Mouse (Mus musculus): Measurements from ENCODE around the gene Jsrp1. TPM values are rescaled to one million over a fixed set of nuclear protein-coding genes. Genes with fewer than 3 reads are reported as not detected.

Jsrp1 gene
- polyA plus RNA-seq, 1 experiment from 2014 or later, result 2.2 TPM

DNA sequence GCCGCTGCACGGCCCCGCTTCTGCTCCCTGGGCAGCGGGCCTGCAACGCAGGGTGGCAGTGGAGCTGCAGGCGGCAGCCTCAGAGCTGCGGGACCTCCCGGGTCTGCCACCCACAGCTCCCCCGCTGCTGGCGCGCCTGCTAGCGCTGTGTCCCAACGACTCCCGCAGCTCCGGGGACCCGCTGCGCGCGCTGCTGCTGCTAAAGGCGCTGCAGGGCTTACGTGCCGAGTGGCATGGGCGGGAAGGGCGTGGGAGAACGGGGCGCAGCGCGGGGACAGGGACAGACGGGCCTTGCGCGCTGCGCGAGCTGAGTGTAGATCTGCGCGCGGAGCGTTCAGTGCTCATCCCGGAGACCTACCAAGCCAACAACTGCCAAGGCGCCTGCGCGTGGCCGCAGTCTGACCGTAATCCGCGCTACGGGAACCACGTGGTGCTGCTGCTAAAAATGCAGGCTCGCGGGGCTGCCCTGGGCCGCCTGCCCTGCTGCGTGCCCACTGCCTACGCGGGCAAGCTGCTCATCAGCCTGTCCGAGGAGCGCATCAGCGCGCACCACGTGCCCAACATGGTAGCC, 6.2 kb downstream of the Jsrp1 start:
- H3K36me3 ChIP-seq, result peaks cover 34% of the 10 kb centered on the region
- H3K4me3 ChIP-seq, result peak overlapping the region; percentile 51
- H3K27me3 ChIP-seq, result peaks cover 46% of the 10 kb centered on the region
- peak overlapping the region; percentile 94 for H3K4me2 ChIP-seq
- H3K9me3 ChIP-seq, result no peaks in the 10 kb centered on the region
- peak overlapping the region; percentile 79 for H3K9ac ChIP-seq
- ATAC-seq (ENCODE audit: insufficient number of reproducible peaks, insufficient read depth, low FRiP score, low TSS enrichment, low read depth), result peak; percentile 21
- under 1% methylated on average over 58 of the region's 58 CpGs for WGBS
- peaks cover 42% of the 10 kb centered on the region for H3K4me1 ChIP-seq
- peak overlapping the region; percentile 88 for H3K27ac ChIP-seq

DNA sequence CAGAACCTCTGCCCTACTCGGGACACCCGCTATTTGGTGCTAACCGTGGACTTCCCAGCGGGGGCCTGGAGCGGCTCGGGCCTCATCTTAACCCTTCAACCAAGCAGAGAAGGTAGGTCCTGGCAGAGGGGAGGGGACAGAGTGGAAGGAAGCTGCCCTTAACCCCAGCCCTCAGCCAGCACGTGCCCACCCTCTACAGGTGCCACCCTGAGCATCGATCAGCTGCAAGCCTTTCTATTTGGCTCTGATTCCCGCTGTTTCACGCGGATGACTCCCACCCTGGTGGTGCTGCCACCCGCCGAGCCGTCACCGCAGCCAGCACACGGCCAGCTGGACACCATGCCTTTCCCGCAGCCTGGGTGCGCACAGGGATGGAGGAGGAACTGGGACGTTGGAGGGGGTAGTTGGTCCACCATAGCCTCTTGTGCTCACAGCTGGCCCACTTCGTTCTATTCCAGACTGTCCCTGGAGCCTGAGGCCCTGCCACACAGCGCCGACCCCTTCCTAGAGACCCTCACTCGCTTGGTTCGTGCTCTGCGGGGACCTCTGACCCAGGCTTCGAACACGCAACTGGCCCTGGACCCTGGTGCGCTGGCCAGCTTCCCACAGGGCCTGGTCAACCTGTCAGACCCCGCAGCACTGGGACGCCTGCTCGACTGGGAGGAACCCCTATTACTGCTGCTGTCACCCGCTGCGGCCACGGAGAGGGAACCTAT, 6.8 kb downstream of the Jsrp1 start:
- ATAC-seq (ENCODE audit: insufficient number of reproducible peaks, insufficient read depth, low FRiP score, low TSS enrichment, low read depth), result no peak
- Histone ChIP-seq H3K36me3 (peaks cover 40% of the 10 kb centered on the region), H3K4me3 (peak overlapping the region; percentile 51), H3K27me3 (peaks cover 46% of the 10 kb centered on the region), H3K27ac (peak overlapping the region; percentile 88), H3K4me2 (peak overlapping the region; percentile 94), H3K9ac (peak overlapping the region; percentile 79), H3K9me3 (no peaks in the 10 kb centered on the region), H3K4me1 (peaks cover 42% of the 10 kb centered on the region)
- 43% methylated on average over 34 of the region's 34 CpGs for WGBS

DNA sequence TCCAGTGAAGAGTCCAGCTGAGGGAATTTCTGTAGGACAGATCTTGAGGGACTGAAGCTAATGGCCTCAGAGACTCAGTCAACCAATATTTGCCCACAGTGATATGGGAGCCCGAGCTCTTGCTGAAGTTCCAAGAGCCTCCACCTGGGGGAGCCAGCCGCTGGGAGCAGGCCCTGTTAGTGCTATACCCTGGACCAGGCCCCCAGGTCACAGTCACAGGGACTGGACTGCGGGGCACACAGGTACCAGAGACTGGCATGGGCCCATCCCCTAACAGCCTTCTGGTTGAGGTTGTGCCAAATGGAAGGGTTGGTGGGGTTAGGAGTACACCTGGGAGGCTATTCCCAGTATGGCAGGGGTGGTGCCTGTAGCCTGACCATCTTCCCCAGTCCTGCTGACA, 7.4 kb downstream of the Jsrp1 start:
- Histone ChIP-seq H3K27ac (no peak overlapping the region), H3K36me3 (peaks cover 46% of the 10 kb centered on the region), H3K27me3 (peaks cover 41% of the 10 kb centered on the region), H3K9me3 (no peaks in the 10 kb centered on the region), H3K4me3 (0 out of 2 replicates have a peak overlapping the region, but pooled peaks have one; percentile 51), H3K4me2 (peak overlapping the region; percentile 94; the same call in 1 of the 2 replicates), H3K9ac (no peak overlapping the region), H3K4me1 (peaks cover 42% of the 10 kb centered on the region)
- 20% methylated on average over 3 of the region's 3 CpGs for WGBS
- no peak for ATAC-seq (ENCODE audit: insufficient number of reproducible peaks, insufficient read depth, low FRiP score, low TSS enrichment, low read depth)

DNA sequence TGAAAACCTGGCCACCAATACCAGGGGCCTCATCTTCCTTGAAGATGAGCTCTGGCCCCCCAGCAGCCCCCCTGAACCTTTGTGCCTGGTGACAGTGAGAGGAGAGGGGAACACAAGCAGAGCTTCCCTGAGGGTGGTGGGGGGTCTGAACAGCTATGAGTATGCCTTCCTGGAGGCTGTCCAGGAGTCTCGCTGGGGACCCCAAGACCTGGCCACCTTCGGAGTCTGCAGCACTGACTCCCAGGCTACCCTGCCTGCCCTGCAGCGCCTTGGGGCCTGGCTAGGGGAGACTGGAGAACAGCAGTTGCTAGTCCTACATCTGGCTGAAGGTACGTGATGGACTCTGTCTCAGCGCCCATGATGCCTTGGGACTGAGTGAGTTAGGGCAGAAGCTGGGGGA, 8.0 kb downstream of the Jsrp1 start:
- ATAC-seq (ENCODE audit: insufficient number of reproducible peaks, insufficient read depth, low FRiP score, low TSS enrichment, low read depth), result no peak
- Histone ChIP-seq H3K4me1 (peaks cover 43% of the 10 kb centered on the region), H3K9me3 (no peaks in the 10 kb centered on the region), H3K4me2 (no peak overlapping the region), H3K27ac (no peak overlapping the region), H3K4me3 (no peak overlapping the region), H3K9ac (0 out of 2 replicates have a peak overlapping the region, but pooled peaks have one; percentile 32), H3K36me3 (peaks cover 52% of the 10 kb centered on the region), H3K27me3 (peaks cover 35% of the 10 kb centered on the region)
- WGBS, result 73% methylated on average over 5 of the region's 5 CpGs

- H3K4me1 ChIP-seq, result peaks cover 43% of the 10 kb centered on the region
- H3K4me2 ChIP-seq, result peak within 1 kb of the TSS; percentile 94; the same call in 1 of the 2 replicates
- peaks cover 31% of the 10 kb centered on the region for H3K27me3 ChIP-seq
- H3K9ac ChIP-seq, result peak within 1 kb of the TSS; percentile 32; the same call in 1 of the 2 replicates
- WGBS, result 64% methylated on average over 6 of the region's 6 CpGs
- H3K9me3 ChIP-seq, result no peaks in the 10 kb centered on the region
- ATAC-seq (ENCODE audit: insufficient number of reproducible peaks, insufficient read depth, low FRiP score, low TSS enrichment, low read depth), result no peak
- H3K27ac ChIP-seq, result no peak within 1 kb of the TSS
- H3K36me3 ChIP-seq, result peaks cover 52% of the 10 kb centered on the region
- 0 out of 2 replicates have a peak within 1 kb of the TSS, but pooled peaks have one; percentile 51 for H3K4me3 ChIP-seq
Measured at GRCm38 (mm10) chr10:80804916-80805315, 8.4 kb downstream of the Jsrp1 start, which contains the start of gene Amh. Amh (plus strand) TSS chr10:80805243.

- Histone ChIP-seq H3K4me2 (no peak overlapping the region), H3K27ac (no peak overlapping the region), H3K4me3 (no peak overlapping the region), H3K27me3 (peaks cover 26% of the 10 kb centered on the region), H3K9me3 (no peaks in the 10 kb centered on the region), H3K9ac (peak overlapping the region; percentile 32; the same call in 1 of the 2 replicates), H3K4me1 (peaks cover 47% of the 10 kb centered on the region), H3K36me3 (peaks cover 52% of the 10 kb centered on the region)
- WGBS, result 100% methylated on average over 2 of the region's 2 CpGs
- no peak for ATAC-seq (ENCODE audit: insufficient number of reproducible peaks, insufficient read depth, low FRiP score, low TSS enrichment, low read depth)
Measured at GRCm38 (mm10) chr10:80804340-80804739, 9.0 kb downstream of the Jsrp1 start.

DNA sequence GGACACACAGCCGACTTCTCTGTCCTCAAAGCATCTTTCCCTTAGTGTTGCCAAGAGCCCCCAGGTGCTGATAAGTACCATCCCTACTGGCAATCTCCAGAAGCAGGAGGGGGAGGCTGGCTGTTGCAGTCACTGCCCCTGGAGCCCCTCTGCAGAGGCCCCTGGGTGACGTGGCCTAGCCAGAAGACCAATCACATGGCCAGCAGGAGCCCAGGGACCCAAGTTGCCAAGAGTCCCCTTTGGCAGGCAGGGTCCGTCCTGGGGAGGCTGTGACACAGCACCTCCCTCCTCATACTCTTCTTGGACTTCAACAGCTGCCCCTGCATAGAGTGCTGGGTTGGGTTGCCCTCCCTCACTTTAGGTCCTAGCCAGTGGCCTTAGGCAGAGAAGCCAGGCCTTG, 10.3 kb downstream of the Jsrp1 start:
- Histone ChIP-seq H3K27ac (no peak overlapping the region; the same call in 1 of the 2 replicates), H3K4me2 (no peak overlapping the region), H3K9ac (no peak overlapping the region), H3K4me3 (no peak overlapping the region), H3K9me3 (no peaks in the 10 kb centered on the region), H3K4me1 (peaks cover 35% of the 10 kb centered on the region), H3K27me3 (peaks cover 12% of the 10 kb centered on the region), H3K36me3 (peaks cover 52% of the 10 kb centered on the region)
- no peak for ATAC-seq (ENCODE audit: insufficient number of reproducible peaks, insufficient read depth, low FRiP score, low TSS enrichment, low read depth)
- WGBS, result 79% methylated on average over 3 of the region's 3 CpGs

DNA sequence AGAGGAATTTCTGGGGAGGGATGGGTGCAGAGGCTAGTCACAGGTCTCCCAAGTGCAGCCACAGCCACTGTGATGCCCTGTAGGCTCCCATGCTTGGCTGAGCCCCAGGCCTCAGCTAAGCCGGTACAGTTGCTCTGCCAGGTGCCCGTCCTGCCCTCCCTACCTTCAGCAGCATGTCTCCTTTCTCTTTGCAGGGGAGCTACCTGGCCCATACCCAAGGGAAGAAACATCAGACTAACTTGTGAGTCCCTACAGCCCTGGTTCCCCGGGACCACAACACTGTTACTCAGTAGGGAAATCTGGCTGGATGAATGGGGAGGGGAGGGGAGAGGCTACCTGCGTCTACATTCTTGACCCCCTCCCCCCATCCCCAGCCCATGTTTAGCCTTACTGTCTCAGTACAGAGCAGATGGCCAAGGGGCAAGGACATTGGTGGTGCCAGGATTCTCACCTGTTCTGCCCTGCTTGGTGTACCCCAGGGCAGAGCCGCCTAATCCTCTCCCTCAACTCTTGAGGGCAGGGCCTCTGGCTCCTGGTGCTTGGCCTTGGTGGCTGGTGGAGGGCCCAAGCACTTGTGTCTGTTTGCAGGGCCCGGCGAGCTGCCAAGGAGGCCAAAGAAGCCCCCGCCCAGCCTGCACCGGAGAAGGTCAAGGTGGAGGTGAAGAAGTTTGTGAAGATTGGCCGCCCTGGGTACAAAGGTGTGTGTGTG, 10.9 kb downstream of the Jsrp1 start:
- H3K9ac ChIP-seq, result peak overlapping the region; percentile 40; the same call in 1 of the 2 replicates
- peaks cover 28% of the 10 kb centered on the region for H3K4me1 ChIP-seq
- H3K4me3 ChIP-seq, result no peak overlapping the region
- H3K9me3 ChIP-seq, result no peaks in the 10 kb centered on the region
- H3K27me3 ChIP-seq, result 0 out of 2 replicates have a peak, but pooled peaks cover 9% of the 10 kb centered on the region
- no peak for ATAC-seq (ENCODE audit: insufficient number of reproducible peaks, insufficient read depth, low FRiP score, low TSS enrichment, low read depth)
- H3K27ac ChIP-seq, result no peak overlapping the region
- H3K36me3 ChIP-seq, result peaks cover 52% of the 10 kb centered on the region
- H3K4me2 ChIP-seq, result no peak overlapping the region
- 84% methylated on average over 10 of the region's 10 CpGs for WGBS

- Histone ChIP-seq H3K4me3 (peak overlapping the region; percentile 93), H3K9me3 (no peaks in the 10 kb centered on the region), H3K4me2 (peak overlapping the region; percentile 83), H3K9ac (peak overlapping the region; percentile 99), H3K36me3 (peaks cover 63% of the 10 kb centered on the region), H3K4me1 (peaks cover 27% of the 10 kb centered on the region), H3K27ac (peak overlapping the region; percentile 97), H3K27me3 (no peaks in the 10 kb centered on the region)
- ATAC-seq (ENCODE audit: insufficient number of reproducible peaks, insufficient read depth, low FRiP score, low TSS enrichment, low read depth), result no peak
- WGBS, result 3% methylated on average over 18 of the region's 18 CpGs
Measured at GRCm38 (mm10) chr10:80799070-80799566, 14.2 kb downstream of the Jsrp1 start.

GRCm38 (mm10) chr10:80798150-80799006, 14.9 kb downstream of the Jsrp1 start, which contains the start of the genes Sf3a2 and Plekhj1:
Sf3a2 (plus strand) TSS chr10:80798198.
Plekhj1 (minus strand) TSS chr10:80798626.
- peak within 1 kb of the TSS; percentile 83 for H3K4me2 ChIP-seq
- peaks cover 27% of the 10 kb centered on the region for H3K4me1 ChIP-seq
- no peaks in the 10 kb centered on the region for H3K27me3 ChIP-seq
- no peaks in the 10 kb centered on the region for H3K9me3 ChIP-seq
- H3K4me3 ChIP-seq, result peak within 1 kb of the TSS; percentile 93
- under 1% methylated on average over 104 of the region's 104 CpGs for WGBS
- H3K36me3 ChIP-seq, result peaks cover 63% of the 10 kb centered on the region
- ATAC-seq (ENCODE audit: insufficient number of reproducible peaks, insufficient read depth, low FRiP score, low TSS enrichment, low read depth), result peak; percentile 80
- H3K9ac ChIP-seq, result peak within 1 kb of the TSS; percentile 99
- peak within 1 kb of the TSS; percentile 97 for H3K27ac ChIP-seq
